Mouse (Mus musculus) stomach, embryonic 16.5 days (tissue): ENCODE results near the gene Tm6sf1. TPM values are rescaled to one million over a fixed set of nuclear protein-coding genes. Genes with fewer than 3 reads are reported as not detected.

Source experiments
- ATAC-seq: fragments of 200-750 bp; cut with Nextera tagmentation; 2 replicates; pipeline ENCODE4 v1.8.0; 2017; ENCODE audit warnings: moderate number of reproducible peaks, moderate TSS enrichment; ENCODE audit not compliant: insufficient read depth, low FRiP score
- H3K27ac ChIP-seq: fragments of 300-500 bp; sonication (generic); 2 replicates; pipeline ENCODE4 v1.5.1; 2014; ENCODE audit warnings: low read length
- H3K27me3 ChIP-seq: fragments of 300-500 bp; sonication (generic); 2 replicates; pipeline ENCODE4 v1.6.1; 2014; ENCODE audit warnings: low read length, control low read depth, mixed read lengths; ENCODE audit not compliant: control insufficient read depth, insufficient read depth
- H3K36me3 ChIP-seq: fragments of 300-500 bp; sonication (generic); 2 replicates; pipeline ENCODE4 v1.6.1; 2014; ENCODE audit warnings: low read length; ENCODE audit not compliant: control insufficient read depth, insufficient read depth
- H3K4me1 ChIP-seq: fragments of 300-500 bp; sonication (generic); 2 replicates; pipeline ENCODE4 v1.6.1; 2014; ENCODE audit warnings: low read length, control low read depth, mixed read lengths; ENCODE audit not compliant: control insufficient read depth, insufficient read depth
- H3K4me2 ChIP-seq: fragments of 300-500 bp; sonication (generic); 2 replicates; pipeline ENCODE4 v1.6.1; 2014; ENCODE audit warnings: low read depth, low read length, mixed read lengths
- H3K4me3 ChIP-seq: fragments of 300-500 bp; sonication (generic); replicated peaks from 2 replicates; pipeline ENCODE4 v1.5.1; 2014; ENCODE audit warnings: mild to moderate bottlenecking, low read length
- H3K9ac ChIP-seq: fragments of 300-500 bp; sonication (generic); 2 replicates; pipeline ENCODE4 v1.6.1; 2014; ENCODE audit warnings: low read length
- H3K9me3 ChIP-seq: fragments of 300-500 bp; sonication (generic); replicated peaks from 2 replicates; pipeline ENCODE4 v1.6.1; 2016; ENCODE audit warnings: low read length, control low read depth; ENCODE audit not compliant: control insufficient read depth
- WGBS: fragments of 180-500 bp; shearing (Covaris S2); extraction: QIAGEN DNeasy Blood & Tissue Kit; methylation state at CpG from one replicate; pipeline ENCODE4 v1.1.7; 2014; 5-methylcytosine and 5-hydroxymethylcytosine counted together
- polyA plus RNA-seq: library from polyadenylated mRNA; unstranded; fragments of >200 nt; fragmentation: Nextera tagmentation; extraction: Ambion mirVana; gene quantifications from 2 replicates; pipeline ENCODE4 v1.2.1, GENCODE M21; 2015

Gene Tm6sf1
- polyA plus RNA-seq, 1 experiment from 2014 or later: 15.2 TPM

DNA sequence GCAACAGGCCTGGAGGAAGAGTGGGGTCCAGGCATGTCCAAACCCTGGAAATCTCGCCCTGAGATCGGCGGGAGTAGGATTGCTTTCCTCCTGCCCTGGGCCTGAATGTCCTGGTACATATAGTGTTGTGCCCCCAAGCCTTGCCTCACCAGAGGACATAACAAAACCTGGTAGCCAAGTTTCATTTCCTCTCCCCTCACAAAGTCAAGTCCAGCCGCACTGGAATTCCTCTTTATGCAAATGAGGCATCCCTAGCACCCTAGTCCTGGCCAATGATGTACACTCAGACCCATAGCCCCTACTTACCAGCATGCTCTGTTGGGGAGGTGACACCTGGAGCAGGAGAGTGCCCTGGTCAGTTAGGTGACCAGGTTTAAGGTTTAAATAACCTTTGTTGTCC, 2.6 kb upstream of the Tm6sf1 start:
- no peak overlapping the region for H3K9ac ChIP-seq
- ATAC-seq: no peak
- H3K4me1 ChIP-seq: peaks cover 11% of the 10 kb centered on the region; the same call in 1 of the 2 replicates
- H3K9me3 ChIP-seq: no peaks in the 10 kb centered on the region
- no peak overlapping the region for H3K4me2 ChIP-seq
- 52% methylated on average over 4 of the region's 4 CpGs for WGBS
- H3K36me3 ChIP-seq: no peaks in the 10 kb centered on the region
- peaks cover 36% of the 10 kb centered on the region for H3K27me3 ChIP-seq
- no peak overlapping the region for H3K27ac ChIP-seq
- H3K4me3 ChIP-seq: no peak overlapping the region

GRCm38 (mm10) chr7:81858236-81858635, 565 bp upstream of the Tm6sf1 start:
- H3K9ac ChIP-seq: no peak overlapping the region
- 19% methylated on average over 9 of the region's 9 CpGs for WGBS
- no peaks in the 10 kb centered on the region for H3K9me3 ChIP-seq
- no peaks in the 10 kb centered on the region for H3K36me3 ChIP-seq
- 0 out of 2 replicates have a peak overlapping the region, but pooled peaks have one; percentile 63 for H3K4me3 ChIP-seq
- H3K4me2 ChIP-seq: peak overlapping the region; percentile 97; the same call in 1 of the 2 replicates
- ATAC-seq: no peak
- H3K27ac ChIP-seq: no peak overlapping the region
- H3K27me3 ChIP-seq: peaks cover 37% of the 10 kb centered on the region
- H3K4me1 ChIP-seq: peaks cover 14% of the 10 kb centered on the region; the same call in 1 of the 2 replicates

- Histone ChIP-seq H3K27me3 (peaks cover 37% of the 10 kb centered on the region), H3K4me1 (peaks cover 14% of the 10 kb centered on the region; the same call in 1 of the 2 replicates), H3K9me3 (no peaks in the 10 kb centered on the region), H3K4me3 (peak overlapping the region; percentile 63), H3K4me2 (peak overlapping the region; percentile 97; the same call in 1 of the 2 replicates), H3K36me3 (no peaks in the 10 kb centered on the region), H3K9ac (no peak overlapping the region; the same call in 1 of the 2 replicates), H3K27ac (peak overlapping the region; percentile 58; the same call in 1 of the 2 replicates)
- ATAC-seq: no peak; the same call in 1 of the 2 replicates
- WGBS: 45% methylated on average over 11 of the region's 11 CpGs
Measured at GRCm38 (mm10) chr7:81860071-81860470, 1.3 kb downstream of the Tm6sf1 start.

DNA sequence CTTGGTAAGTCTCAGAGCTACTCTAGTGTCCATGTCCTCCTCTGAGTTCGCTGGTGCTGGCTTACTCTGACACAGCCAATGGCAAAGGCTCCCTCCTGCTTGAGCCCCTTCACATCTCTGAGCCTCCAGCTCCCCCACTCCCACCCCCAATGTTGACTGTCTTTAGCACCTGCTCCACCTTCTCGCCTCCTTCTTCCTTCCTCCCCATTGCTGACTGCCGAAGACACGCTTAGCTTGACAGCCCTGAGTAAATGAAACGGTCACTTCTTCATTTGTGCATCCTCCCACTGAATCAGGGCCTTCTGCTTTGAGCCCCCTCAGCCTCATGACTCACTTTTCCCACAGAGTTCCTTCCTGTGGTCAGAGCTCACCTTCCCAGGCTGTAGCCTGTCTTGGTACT, 2.2 kb downstream of the Tm6sf1 start:
- H3K4me1 ChIP-seq: peaks cover 14% of the 10 kb centered on the region; the same call in 1 of the 2 replicates
- no peak overlapping the region for H3K9ac ChIP-seq
- no peak for ATAC-seq
- H3K4me2 ChIP-seq: peak overlapping the region; percentile 14; the same call in 1 of the 2 replicates
- H3K36me3 ChIP-seq: no peaks in the 10 kb centered on the region
- no peak overlapping the region for H3K27ac ChIP-seq
- no peaks in the 10 kb centered on the region for H3K9me3 ChIP-seq
- H3K27me3 ChIP-seq: peaks cover 37% of the 10 kb centered on the region
- 53% methylated on average over 5 of the region's 5 CpGs for WGBS
- H3K4me3 ChIP-seq: no peak overlapping the region

DNA sequence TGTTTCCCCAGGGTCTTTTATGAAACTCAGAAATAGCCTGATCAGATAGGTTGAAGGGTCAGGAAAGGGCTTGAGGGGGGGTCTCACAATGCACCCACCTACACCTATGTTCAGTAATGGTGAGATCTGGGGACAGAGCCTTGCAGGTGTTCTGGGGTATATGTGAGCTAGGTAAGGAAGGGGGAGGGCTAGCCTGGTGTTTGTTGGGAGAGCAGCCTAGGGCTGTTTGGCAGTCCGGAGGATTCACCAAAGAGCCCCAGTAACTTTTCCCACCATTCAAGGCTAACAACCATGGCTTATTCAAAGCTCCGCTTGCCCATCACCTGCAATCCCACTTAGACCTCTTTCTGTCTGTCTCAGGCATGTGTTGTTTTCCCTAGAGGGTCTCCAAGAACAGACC, 2.7 kb downstream of the Tm6sf1 start:
- no peak overlapping the region for H3K27ac ChIP-seq
- no peaks in the 10 kb centered on the region for H3K36me3 ChIP-seq
- H3K9ac ChIP-seq: no peak overlapping the region
- peaks cover 37% of the 10 kb centered on the region for H3K27me3 ChIP-seq
- peaks cover 14% of the 10 kb centered on the region; the same call in 1 of the 2 replicates for H3K4me1 ChIP-seq
- ATAC-seq: no peak
- WGBS: 80% methylated on average over 2 of the region's 2 CpGs
- H3K4me3 ChIP-seq: no peak overlapping the region
- H3K9me3 ChIP-seq: no peaks in the 10 kb centered on the region
- 0 out of 2 replicates have a peak overlapping the region, but pooled peaks have one; percentile 14 for H3K4me2 ChIP-seq

DNA sequence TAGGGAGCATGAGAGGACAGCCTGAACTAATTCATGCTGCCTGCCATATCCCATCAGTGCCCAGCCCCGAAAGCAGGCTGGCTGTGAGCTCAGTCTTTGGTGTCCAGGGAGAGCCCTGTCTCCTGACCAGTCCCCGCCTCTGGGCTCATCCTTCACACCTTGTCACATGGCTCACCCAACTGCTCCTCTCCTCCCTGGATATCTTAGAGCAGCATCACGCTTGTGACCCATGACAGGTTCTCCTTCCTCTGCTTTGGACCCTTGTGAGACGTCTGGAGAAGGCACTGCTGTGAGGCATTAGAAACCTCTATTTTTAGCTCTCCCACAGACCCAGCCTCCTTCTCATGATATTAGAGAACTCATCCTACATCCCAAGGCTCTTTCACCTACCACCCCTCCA, 3.1 kb downstream of the Tm6sf1 start:
- Histone ChIP-seq H3K4me3 (no peak overlapping the region), H3K9ac (no peak overlapping the region), H3K4me1 (peaks cover 14% of the 10 kb centered on the region; the same call in 1 of the 2 replicates), H3K9me3 (no peaks in the 10 kb centered on the region), H3K36me3 (no peaks in the 10 kb centered on the region), H3K27ac (no peak overlapping the region), H3K27me3 (peaks cover 37% of the 10 kb centered on the region), H3K4me2 (no peak overlapping the region)
- no peak for ATAC-seq
- 65% methylated on average over 4 of the region's 4 CpGs for WGBS

DNA sequence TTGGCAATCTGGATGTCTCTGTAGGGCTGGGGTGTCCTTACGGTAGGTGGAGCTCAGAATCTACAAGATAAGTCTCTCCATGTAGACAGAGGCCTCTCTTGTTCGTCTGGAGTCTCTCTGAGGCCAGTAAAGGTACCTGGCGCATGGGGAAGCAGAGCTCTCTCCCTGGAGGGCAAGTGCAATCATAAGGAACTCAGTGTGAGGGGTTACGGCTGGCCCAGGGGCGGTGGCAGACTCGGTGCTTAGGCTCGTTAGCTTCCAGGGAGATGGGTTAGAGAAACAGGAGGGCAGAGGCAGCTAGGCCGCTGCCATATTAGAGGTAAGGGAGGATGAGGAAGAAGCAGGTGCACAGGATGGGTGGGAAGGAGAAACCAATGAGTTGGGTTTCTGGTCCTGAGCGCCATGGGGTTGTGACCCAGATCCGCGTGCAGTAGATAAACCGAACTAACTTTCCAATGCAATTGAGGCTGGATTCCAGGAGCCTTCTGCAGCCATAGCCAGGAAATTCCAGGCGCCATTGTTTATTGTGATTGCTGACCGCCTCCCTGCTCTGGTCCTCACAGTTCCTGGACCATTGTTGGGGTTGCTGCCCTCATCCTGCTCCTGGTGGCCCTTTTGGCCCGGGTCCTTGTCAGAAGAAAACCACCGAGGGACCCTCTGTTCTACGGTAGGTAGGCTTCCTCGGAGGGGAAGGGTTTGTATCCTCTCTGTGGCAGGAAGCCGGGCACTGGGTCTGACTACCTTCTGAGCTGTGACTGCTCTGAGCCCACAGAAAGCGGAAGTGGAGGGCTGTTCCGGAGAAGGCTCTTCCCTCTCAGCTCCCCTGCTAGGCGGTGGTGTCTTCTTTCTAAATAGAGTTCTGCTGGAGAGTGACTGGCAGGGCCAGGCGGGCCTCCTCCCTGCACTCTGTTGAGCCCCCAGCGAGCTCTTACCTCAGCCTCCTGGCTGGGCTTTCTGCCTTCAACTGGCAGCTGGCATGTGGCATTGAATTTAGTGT, 4.1 kb downstream of the Tm6sf1 start:
- no peak for ATAC-seq
- H3K36me3 ChIP-seq: no peaks in the 10 kb centered on the region
- H3K4me1 ChIP-seq: peaks cover 14% of the 10 kb centered on the region; the same call in 1 of the 2 replicates
- H3K27me3 ChIP-seq: peaks cover 29% of the 10 kb centered on the region
- no peak overlapping the region for H3K4me2 ChIP-seq
- 68% methylated on average over 24 of the region's 24 CpGs for WGBS
- peak overlapping the region; percentile 43 for H3K27ac ChIP-seq
- no peaks in the 10 kb centered on the region for H3K9me3 ChIP-seq
- no peak overlapping the region for H3K9ac ChIP-seq
- no peak overlapping the region for H3K4me3 ChIP-seq

DNA sequence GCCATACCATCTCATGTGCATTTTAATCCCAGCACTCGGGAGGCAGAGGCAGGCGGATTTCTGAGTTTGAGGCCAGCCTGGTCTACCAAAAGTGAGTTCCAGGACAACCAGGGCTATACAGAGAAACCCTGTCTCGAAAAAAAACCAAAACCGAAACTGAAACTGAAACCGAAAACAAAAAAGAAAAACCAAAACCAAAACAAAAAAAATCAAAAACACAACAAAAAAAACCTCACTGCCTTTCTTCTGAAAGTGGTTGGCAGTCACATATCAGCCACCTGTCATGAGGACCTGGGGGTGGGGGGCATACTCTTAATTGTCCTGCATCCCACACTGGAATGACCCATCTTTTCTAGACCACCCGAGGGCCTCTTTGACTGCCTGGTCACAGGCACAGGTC, 5.8 kb downstream of the Tm6sf1 start:
- no peaks in the 10 kb centered on the region for H3K9me3 ChIP-seq
- peaks cover 13% of the 10 kb centered on the region; the same call in 1 of the 2 replicates for H3K27me3 ChIP-seq
- WGBS: 88% methylated on average over 6 of the region's 6 CpGs
- no peak for ATAC-seq
- H3K27ac ChIP-seq: no peak overlapping the region
- H3K9ac ChIP-seq: no peak overlapping the region
- H3K4me2 ChIP-seq: no peak overlapping the region
- no peaks in the 10 kb centered on the region for H3K36me3 ChIP-seq
- no peak overlapping the region for H3K4me3 ChIP-seq
- peaks cover 4% of the 10 kb centered on the region; the same call in 1 of the 2 replicates for H3K4me1 ChIP-seq

DNA sequence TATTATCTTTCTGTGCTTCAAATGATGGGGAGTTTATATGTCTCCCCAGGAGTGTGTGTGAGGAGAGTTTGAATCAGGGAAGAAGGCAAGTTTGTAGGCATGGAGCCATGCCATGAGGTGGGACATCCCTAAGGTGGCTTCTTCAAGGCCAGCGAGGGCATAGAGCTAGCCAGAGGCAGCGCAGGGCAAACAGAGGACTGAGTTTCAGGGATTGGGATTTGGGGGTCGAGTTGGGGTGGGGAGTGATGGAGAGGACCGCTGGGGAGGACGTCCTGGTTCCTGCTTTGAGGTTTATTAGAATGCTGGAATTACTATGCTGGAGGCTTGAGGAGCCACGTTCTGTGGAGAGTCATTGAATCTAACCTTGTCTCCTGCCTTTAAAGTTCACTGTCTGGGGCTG, 7.1 kb downstream of the Tm6sf1 start:
- H3K9me3 ChIP-seq: no peaks in the 10 kb centered on the region
- no peak overlapping the region for H3K9ac ChIP-seq

More for the DNA sequence above, 7.1 kb downstream of the Tm6sf1 start:
- Histone ChIP-seq H3K27ac (no peak overlapping the region), H3K4me1 (0 out of 2 replicates have a peak, but pooled peaks cover 2% of the 10 kb centered on the region), H3K4me2 (no peak overlapping the region), H3K36me3 (no peaks in the 10 kb centered on the region), H3K27me3 (peaks cover 4% of the 10 kb centered on the region; the same call in 1 of the 2 replicates), H3K4me3 (no peak overlapping the region)
- no peak for ATAC-seq
- 92% methylated on average over 6 of the region's 6 CpGs for WGBS
